Mouse (Mus musculus) intestine, embryonic 16.5 days (tissue): ENCODE results near the gene Agbl2. TPM values are rescaled to one million over a fixed set of nuclear protein-coding genes. Genes with fewer than 3 reads are reported as not detected.
A peak's percentile ranks its signal among the peaks of the same experiment; 100 is the strongest.

Experiments used
- ATAC-seq: fragments of 200-750 bp; cut with Nextera tagmentation; 2 replicates; pipeline ENCODE4 v1.8.0; 2017; ENCODE audit warnings: moderate TSS enrichment, moderate library complexity
- H3K27ac ChIP-seq: fragments of 300-500 bp; sonication (generic); 2 replicates; pipeline ENCODE4 v1.5.1; 2014; ENCODE audit warnings: mild to moderate bottlenecking, low read length
- H3K27me3 ChIP-seq: fragments of 300-500 bp; sonication (generic); replicated peaks from 2 replicates; pipeline ENCODE4 v1.6.1; 2014; ENCODE audit warnings: low read length, control low read depth, mixed read lengths; ENCODE audit not compliant: control insufficient read depth, insufficient read depth
- H3K36me3 ChIP-seq: fragments of 300-500 bp; sonication (generic); 2 replicates; pipeline ENCODE4 v1.6.1; 2014; ENCODE audit warnings: low read length, control low read depth; ENCODE audit not compliant: control insufficient read depth, insufficient read depth
- H3K4me1 ChIP-seq: fragments of 300-500 bp; sonication (generic); 2 replicates; pipeline ENCODE4 v1.6.1; 2014; ENCODE audit warnings: low read length, control low read depth, mixed read lengths; ENCODE audit not compliant: control insufficient read depth, insufficient read depth
- H3K4me2 ChIP-seq: fragments of 300-500 bp; sonication (generic); 2 replicates; pipeline ENCODE4 v1.6.1; 2014; ENCODE audit warnings: low read depth, low read length, control low read depth
- H3K4me3 ChIP-seq: fragments of 300-500 bp; sonication (generic); 2 replicates; pipeline ENCODE4 v1.5.1; 2014; ENCODE audit warnings: mild to moderate bottlenecking, low read length
- H3K9ac ChIP-seq: fragments of 300-500 bp; sonication (generic); 2 replicates; pipeline ENCODE4 v1.6.1; 2014; ENCODE audit warnings: low read depth, low read length
- H3K9me3 ChIP-seq: fragments of 300-500 bp; sonication (generic); 2 replicates; pipeline ENCODE4 v1.6.1; 2016; ENCODE audit warnings: low read length, control low read depth; ENCODE audit not compliant: control insufficient read depth
- WGBS: fragments of 180-500 bp; shearing (Covaris S2); extraction: QIAGEN DNeasy Blood & Tissue Kit; methylation state at CpG from one replicate; pipeline ENCODE4 v1.1.7; 2014; 5-methylcytosine and 5-hydroxymethylcytosine counted together
- polyA plus RNA-seq: library from polyadenylated mRNA; unstranded; fragments of >200 nt; fragmentation: Nextera tagmentation; extraction: Ambion mirVana; gene quantifications from 2 replicates; pipeline ENCODE4 v1.2.1, GENCODE M21; 2015

Gene Agbl2
- polyA plus RNA-seq, 1 experiment from 2014 or later: 0.48 TPM

DNA sequence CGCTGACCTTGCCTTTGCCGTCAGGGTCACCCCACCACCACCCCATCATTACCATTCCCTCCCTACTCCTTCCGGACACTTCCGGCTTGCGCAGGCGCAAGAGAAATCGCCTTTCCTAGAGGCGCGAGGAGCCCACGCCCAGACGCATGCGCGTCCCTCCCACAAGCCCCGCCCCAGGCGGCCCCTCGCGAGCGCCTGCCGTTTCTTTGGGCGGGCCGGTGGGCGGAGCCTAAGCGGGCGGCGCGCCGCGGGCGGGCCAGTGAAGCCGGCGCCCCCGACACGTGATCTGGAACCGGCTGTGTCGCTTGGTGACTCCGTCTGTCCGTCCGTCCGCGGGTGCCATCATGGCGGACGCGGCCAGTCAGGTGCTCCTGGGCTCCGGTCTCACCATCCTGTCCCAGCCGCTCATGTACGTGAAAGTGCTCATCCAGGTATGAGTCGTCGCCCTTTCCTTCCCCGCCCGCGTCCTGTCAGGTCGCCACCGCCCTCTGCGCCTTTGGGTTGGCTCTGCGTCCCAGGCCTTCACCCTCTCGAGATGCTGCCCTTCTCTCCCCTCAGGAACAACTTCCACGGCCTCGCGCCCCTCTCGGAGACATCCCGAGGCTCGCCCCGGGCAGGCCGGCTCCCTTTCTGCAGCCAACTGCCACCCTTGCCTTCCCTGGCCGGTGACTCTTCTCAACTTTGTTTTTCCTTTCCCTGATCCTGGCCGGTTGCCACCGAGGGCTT lies 64.6 kb downstream of the Agbl2 start, which contains the start of gene Mtch2:
Mtch2 (plus strand) TSS at position 201 of the 726 bp plus-strand sequence.
- ATAC-seq: peak; percentile 95
- Histone ChIP-seq H3K9me3 (no peaks in the 10 kb centered on the region), H3K27me3 (no peaks in the 10 kb centered on the region), H3K9ac (peak within 1 kb of the TSS; percentile 85), H3K27ac (peak within 1 kb of the TSS; percentile 87), H3K4me1 (peaks cover 5% of the 10 kb centered on the region; the same call in 1 of the 2 replicates), H3K4me3 (peak within 1 kb of the TSS; percentile 88), H3K36me3 (no peaks in the 10 kb centered on the region), H3K4me2 (peak within 1 kb of the TSS; percentile 78)
- 0% methylated on average over 66 of the region's 67 CpGs for WGBS

- H3K4me2 ChIP-seq: peak overlapping the region; percentile 67
- H3K9me3 ChIP-seq: no peaks in the 10 kb centered on the region
- no peak for ATAC-seq
- H3K27me3 ChIP-seq: no peaks in the 10 kb centered on the region
- H3K9ac ChIP-seq: peak overlapping the region; percentile 85
- WGBS: under 1% methylated on average over 13 of the region's 13 CpGs
- no peaks in the 10 kb centered on the region for H3K36me3 ChIP-seq
- peak overlapping the region; percentile 87 for H3K27ac ChIP-seq
- H3K4me3 ChIP-seq: peak overlapping the region; percentile 88
- peaks cover 5% of the 10 kb centered on the region; the same call in 1 of the 2 replicates for H3K4me1 ChIP-seq
Measured at GRCm38 (mm10) chr2:90847681-90848050, 65.1 kb downstream of the Agbl2 start.

DNA sequence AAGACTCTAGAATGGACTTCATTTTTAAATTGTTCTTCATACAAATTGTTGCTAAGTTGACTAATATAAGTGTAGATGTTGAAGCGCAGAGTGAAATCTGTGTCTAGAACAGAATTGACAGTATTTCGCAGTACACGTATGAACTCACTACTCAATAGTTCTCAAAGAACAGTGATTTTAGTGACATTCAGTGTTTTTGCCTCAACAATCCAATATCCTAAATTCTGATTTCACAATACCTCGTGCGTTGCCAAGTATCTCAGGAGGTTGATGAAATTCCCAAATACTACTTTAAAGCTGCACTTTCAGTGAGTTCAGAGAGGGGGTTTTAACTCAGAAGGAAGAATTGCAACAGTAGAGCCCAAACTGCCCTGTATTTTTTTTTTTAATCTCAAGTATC lies 65.8 kb downstream of the Agbl2 start:
- ATAC-seq: no peak
- peaks cover 5% of the 10 kb centered on the region; the same call in 1 of the 2 replicates for H3K4me1 ChIP-seq
- peak overlapping the region; percentile 88 for H3K4me3 ChIP-seq
- no peaks in the 10 kb centered on the region for H3K36me3 ChIP-seq
- 81% methylated on average over 5 of the region's 5 CpGs for WGBS
- no peaks in the 10 kb centered on the region for H3K9me3 ChIP-seq
- no peak overlapping the region for H3K27ac ChIP-seq
- no peaks in the 10 kb centered on the region for H3K27me3 ChIP-seq
- peak overlapping the region; percentile 67 for H3K4me2 ChIP-seq
- H3K9ac ChIP-seq: 0 out of 2 replicates have a peak overlapping the region, but pooled peaks have one; percentile 85

DNA sequence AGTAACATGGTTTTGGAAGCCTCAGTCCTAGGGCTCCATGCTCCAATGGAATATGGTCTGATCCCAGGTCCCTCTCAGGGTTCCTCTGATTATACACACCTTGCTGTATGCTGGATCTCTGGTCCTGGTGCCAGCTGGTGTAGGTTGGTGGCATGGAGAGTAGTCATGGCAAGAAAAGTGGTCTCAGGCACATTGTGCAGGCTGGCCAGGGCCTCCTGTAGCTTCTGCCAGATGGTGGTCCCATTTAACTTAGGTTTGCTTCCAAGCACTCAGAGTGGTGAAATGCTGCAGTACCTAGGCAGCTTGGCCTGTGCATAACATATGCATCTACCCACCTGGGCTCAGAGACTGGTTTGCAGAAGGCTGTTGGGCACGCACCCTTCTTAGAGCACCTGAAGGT lies 67.9 kb downstream of the Agbl2 start:
- Histone ChIP-seq H3K9ac (no peak overlapping the region), H3K36me3 (peaks cover 4% of the 10 kb centered on the region; the same call in 1 of the 2 replicates), H3K9me3 (no peaks in the 10 kb centered on the region), H3K4me3 (no peak overlapping the region), H3K27ac (no peak overlapping the region), H3K4me1 (peaks cover 5% of the 10 kb centered on the region; the same call in 1 of the 2 replicates), H3K4me2 (no peak overlapping the region), H3K27me3 (no peaks in the 10 kb centered on the region)
- ATAC-seq: no peak
- WGBS: 97% methylated on average over 1 of the region's 1 CpGs

DNA sequence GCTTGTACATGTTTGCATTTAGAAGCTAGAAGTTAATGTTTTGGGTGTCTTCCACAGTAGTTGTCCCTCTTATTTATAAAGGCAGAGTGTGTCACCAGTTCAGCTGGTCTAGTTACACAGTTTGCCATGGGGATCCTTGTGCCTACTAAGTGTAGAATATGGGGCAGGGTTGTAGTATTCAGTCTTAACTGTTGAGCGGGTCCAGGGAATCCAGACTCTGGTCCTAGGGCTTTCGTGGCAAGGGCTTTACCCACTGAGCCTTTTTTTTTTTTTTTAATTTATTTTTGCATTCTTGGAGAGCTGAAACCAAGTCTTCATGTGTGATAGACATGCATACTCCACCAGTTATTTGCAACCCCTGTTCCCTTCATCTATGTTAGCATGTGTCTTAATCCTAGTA lies 79.0 kb downstream of the Agbl2 start:
- Histone ChIP-seq H3K4me1 (no peaks in the 10 kb centered on the region), H3K27me3 (no peaks in the 10 kb centered on the region), H3K36me3 (peaks cover 14% of the 10 kb centered on the region), H3K4me2 (no peak overlapping the region), H3K4me3 (no peak overlapping the region), H3K27ac (no peak overlapping the region), H3K9ac (no peak overlapping the region), H3K9me3 (no peaks in the 10 kb centered on the region)
- 94% methylated on average over 2 of the region's 2 CpGs for WGBS
- ATAC-seq: no peak

DNA sequence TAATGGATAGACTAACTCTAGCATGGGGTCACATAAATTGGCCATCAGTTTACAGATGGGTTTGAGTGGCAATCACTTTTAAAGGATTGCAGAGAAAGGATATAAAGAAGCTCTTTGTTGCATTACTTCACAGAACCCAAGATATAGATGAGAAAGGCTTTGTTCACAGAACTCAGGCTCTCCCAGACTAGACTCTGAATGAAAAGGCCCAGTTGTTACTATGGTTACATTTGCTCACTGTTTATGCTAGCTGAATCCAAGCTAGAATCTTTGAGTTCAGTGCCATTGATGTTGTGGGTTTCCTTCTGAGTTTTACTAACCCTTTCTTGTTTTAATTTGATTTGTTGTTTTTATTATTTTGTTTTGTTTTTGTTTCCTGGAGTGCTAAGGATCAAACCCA lies 81.7 kb downstream of the Agbl2 start:
- no peak overlapping the region for H3K4me2 ChIP-seq
- H3K27me3 ChIP-seq: no peaks in the 10 kb centered on the region
- H3K9me3 ChIP-seq: no peaks in the 10 kb centered on the region
- H3K4me1 ChIP-seq: no peaks in the 10 kb centered on the region
- H3K4me3 ChIP-seq: no peak overlapping the region
- ATAC-seq: no peak
- peaks cover 14% of the 10 kb centered on the region for H3K36me3 ChIP-seq
- H3K9ac ChIP-seq: no peak overlapping the region
- H3K27ac ChIP-seq: no peak overlapping the region

- Histone ChIP-seq H3K9me3 (no peaks in the 10 kb centered on the region), H3K36me3 (peaks cover 8% of the 10 kb centered on the region), H3K4me1 (peaks cover 11% of the 10 kb centered on the region; the same call in 1 of the 2 replicates), H3K4me3 (no peak overlapping the region), H3K27me3 (no peaks in the 10 kb centered on the region), H3K27ac (no peak overlapping the region), H3K9ac (no peak overlapping the region), H3K4me2 (no peak overlapping the region)
- WGBS: 18% methylated on average over 3 of the region's 3 CpGs
- ATAC-seq: peak; percentile 89
Measured at GRCm38 (mm10) chr2:90866524-90866923, 84.0 kb downstream of the Agbl2 start.

DNA sequence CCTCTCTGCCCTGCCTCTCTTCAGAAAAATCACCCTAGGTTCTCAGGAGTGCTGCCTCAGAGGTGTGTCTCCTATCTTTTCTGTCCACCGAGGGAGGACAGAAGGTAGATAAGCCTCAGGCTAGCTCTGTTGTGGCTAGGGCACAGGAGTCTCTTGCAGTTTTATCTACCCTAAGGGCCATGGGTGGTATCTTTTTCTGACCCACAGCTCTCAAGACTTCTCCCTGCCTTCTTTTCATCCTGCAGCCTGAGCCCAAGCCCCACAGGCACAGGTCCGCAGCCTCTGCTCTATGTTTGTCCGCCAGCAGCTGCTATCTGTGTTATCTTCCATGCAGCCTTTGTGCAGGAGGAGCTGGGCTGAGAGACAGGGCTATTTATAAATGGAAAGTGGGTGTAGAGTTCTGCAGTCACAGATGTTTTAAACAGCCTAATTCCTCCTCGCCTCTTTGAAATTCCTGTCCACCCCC lies 87.6 kb downstream of the Agbl2 start:
- no peak overlapping the region for H3K27ac ChIP-seq
- WGBS: 14% methylated on average over 4 of the region's 4 CpGs
- H3K4me3 ChIP-seq: no peak overlapping the region
- peak; percentile 78 for ATAC-seq
- H3K9me3 ChIP-seq: no peaks in the 10 kb centered on the region
- H3K36me3 ChIP-seq: peaks cover 8% of the 10 kb centered on the region; the same call in 1 of the 2 replicates
- H3K4me2 ChIP-seq: no peak overlapping the region
- H3K4me1 ChIP-seq: peaks cover 11% of the 10 kb centered on the region; the same call in 1 of the 2 replicates
- H3K27me3 ChIP-seq: no peaks in the 10 kb centered on the region
- H3K9ac ChIP-seq: no peak overlapping the region

DNA sequence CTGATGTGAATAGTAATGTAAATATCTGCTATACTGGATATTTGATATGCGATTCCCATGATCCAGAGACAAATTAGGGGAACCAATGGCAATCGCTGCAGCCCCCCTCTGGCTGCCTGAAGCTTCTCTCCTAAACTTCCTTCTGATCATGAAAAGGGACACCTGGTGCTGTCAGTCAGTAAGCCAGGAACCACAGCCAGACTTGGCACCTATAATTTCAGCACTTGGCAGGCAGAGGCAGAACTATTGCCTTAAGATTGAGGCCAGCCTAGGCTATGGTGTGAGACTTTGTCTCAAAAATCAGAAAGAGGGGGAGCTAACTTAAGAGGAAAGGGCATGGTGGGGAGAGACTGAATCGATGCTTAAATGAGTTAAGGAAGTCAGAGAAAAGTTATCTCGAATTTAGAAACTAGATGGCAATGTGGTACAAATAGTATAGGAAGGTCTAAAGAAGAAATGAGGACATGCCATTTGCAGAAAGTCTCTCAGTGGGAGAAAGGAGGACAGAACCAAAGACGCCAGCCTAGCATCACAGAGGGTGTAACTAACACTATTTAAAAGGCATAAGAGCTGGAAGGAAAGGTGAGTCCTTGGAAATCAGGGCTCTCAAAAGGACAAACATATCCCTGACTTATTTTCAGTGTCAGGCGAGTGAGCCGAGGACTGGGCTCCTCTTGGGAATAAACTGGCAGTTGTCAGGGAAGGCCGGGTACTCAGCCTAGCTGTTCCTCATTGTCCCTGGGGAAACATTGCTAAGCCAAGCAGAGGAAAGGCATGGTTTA lies 88.8 kb downstream of the Agbl2 start:
- ATAC-seq: no peak
- H3K9ac ChIP-seq: no peak overlapping the region
- peaks cover 11% of the 10 kb centered on the region; the same call in 1 of the 2 replicates for H3K4me1 ChIP-seq
- no peaks in the 10 kb centered on the region for H3K27me3 ChIP-seq
- H3K27ac ChIP-seq: no peak overlapping the region
- no peak overlapping the region for H3K4me2 ChIP-seq
- H3K36me3 ChIP-seq: no peaks in the 10 kb centered on the region
- no peaks in the 10 kb centered on the region for H3K9me3 ChIP-seq
- WGBS: 67% methylated on average over 8 of the region's 8 CpGs
- no peak overlapping the region for H3K4me3 ChIP-seq
